Mouse (Mus musculus) cerebellum, adult 2 months (tissue): ENCODE data around the gene Tpd52l2. TPM values are rescaled to one million over a fixed set of nuclear protein-coding genes. Genes with fewer than 3 reads are reported as not detected.
A peak's percentile ranks its signal among the peaks of the same experiment; 100 is the strongest.

Source experiments
- DNase-seq, 2 experiments: peaks; one replicate each; pipeline ENCODE4 v3.0.0; 2021
- H3K27ac ChIP-seq: fragments of 200-500 bp; 2 replicates; pipeline ENCODE4 v1.5.1; 2012; ENCODE audit warnings: low read length, control low read depth, inconsistent platforms; ENCODE audit not compliant: insufficient read depth
- H3K27me3 ChIP-seq: fragments of 200-500 bp; 2 replicates; pipeline ENCODE4 v1.6.1; 2012; ENCODE audit warnings: inconsistent platforms, mild to moderate bottlenecking, low read length, moderate library complexity; ENCODE audit not compliant: control insufficient read depth, insufficient read depth
- H3K4me1 ChIP-seq: fragments of 200-500 bp; 2 replicates; pipeline ENCODE4 v1.6.1; 2011; ENCODE audit warnings: low read length; ENCODE audit not compliant: control insufficient read depth, insufficient read depth
- H3K4me3 ChIP-seq: fragments of 200-500 bp; replicated peaks from 2 replicates; pipeline ENCODE3; 2011; ENCODE audit warnings: mild to moderate bottlenecking, low read depth, low read length, control low read depth; ENCODE audit not compliant: insufficient read depth
- CTCF ChIP-seq: fragments of 200-500 bp; IDR thresholded peaks from 2 replicates; pipeline ENCODE4 v1.5.1; 2011; ENCODE audit warnings: low read depth, mild to moderate bottlenecking, control low read depth, low read length, moderate library complexity, borderline replicate concordance; ENCODE audit not compliant: insufficient read depth
- POLR2A ChIP-seq: fragments of 200-500 bp; IDR thresholded peaks from 2 replicates; pipeline ENCODE4 v1.6.1; 2011; ENCODE audit warnings: low read length, control low read depth, borderline replicate concordance; ENCODE audit not compliant: insufficient read depth
- WGBS: fragments of 180-500 bp; shearing (Covaris S2); methylation state at CpG from one replicate; pipeline ENCODE4 v1.1.7; 2018; 5-methylcytosine and 5-hydroxymethylcytosine counted together
- polyA plus RNA-seq: library from polyadenylated mRNA; depleted of rRNA; stranded (reverse); fragments of >200 nt; gene quantifications from 2 replicates; pipeline ENCODE4 v1.2.3, GENCODE M21; 2012

Tpd52l2 gene
- polyA plus RNA-seq, 1 experiment, result 159 TPM

DNA sequence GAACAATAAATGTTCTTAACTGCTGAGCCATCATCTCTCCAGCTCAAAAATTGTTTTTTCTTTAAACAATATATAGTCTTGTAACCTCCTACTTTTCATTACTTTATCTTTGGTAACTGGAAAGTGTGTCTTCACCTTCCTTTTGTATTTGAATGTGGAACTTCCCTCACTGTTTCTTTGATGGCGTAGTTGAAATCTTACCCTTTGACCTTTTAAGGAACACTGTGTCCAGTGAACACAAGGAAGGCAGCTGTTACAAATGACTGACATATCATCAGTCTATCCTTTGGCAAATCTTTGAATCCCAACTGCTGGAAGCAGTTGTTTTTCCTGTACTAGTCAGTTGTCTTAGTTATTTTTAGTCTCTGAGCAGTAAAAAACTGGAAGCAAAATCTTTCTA lies 32.1 kb downstream of the Tpd52l2 start:
- Histone ChIP-seq H3K27me3 (no peaks in the 10 kb centered on the region), H3K27ac (no peak overlapping the region), H3K4me3 (no peak overlapping the region), H3K4me1 (no peaks in the 10 kb centered on the region)
- no peak for TF ChIP-seq CTCF
- WGBS, result 94% methylated on average over 1 of the region's 1 CpGs
- no peak for DNase-seq

DNA sequence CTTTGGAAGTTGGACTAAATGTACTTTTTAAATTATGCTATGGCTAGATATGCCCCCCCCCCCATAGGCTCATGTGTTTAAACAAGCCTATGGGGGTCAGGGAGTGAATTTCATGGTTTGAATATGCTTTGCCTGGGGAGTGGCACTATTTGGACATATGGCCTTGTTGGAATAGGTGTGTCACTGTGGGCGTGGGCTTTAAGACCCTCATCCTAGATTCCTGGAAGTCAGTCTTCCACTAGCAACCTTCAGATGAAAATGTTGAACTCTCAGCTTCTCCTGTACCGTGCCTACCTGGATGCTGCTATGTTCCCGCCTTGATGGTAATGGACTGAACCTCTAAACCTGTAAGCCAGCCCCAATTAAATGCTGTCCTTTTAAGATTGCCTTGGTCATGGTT lies 35.6 kb downstream of the Tpd52l2 start:
- TF ChIP-seq CTCF (no peak), POLR2A (no peak)
- Histone ChIP-seq H3K27me3 (no peaks in the 10 kb centered on the region), H3K27ac (no peak overlapping the region), H3K4me1 (peaks cover 2% of the 10 kb centered on the region), H3K4me3 (no peak overlapping the region)
- no peak for DNase-seq
- 99% methylated on average over 3 of the region's 3 CpGs for WGBS

DNA sequence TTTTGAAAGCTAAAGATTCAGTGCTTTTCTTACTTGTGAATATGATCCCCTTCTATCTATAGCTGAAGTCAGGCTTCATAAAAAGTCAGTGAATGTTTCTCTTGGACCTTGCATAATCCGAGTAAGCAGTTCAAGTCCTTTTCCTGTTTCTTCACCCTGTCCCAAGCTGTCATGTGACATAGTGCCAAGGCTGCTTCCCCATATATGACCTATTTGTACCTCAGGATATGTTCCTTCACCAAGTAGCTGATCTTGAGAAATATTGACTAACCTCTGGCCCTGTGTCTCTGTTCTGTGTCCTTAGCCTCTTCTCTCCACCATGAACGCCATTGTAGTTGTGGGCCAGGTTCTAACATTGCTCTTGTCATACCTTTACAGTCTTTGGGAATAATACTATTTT lies 39.5 kb downstream of the Tpd52l2 start:
- TF ChIP-seq POLR2A (no peak), CTCF (no peak)
- 76% methylated on average over 2 of the region's 2 CpGs for WGBS
- DNase-seq, result no peak
- no peak overlapping the region for H3K27ac ChIP-seq
- peaks cover 6% of the 10 kb centered on the region for H3K4me1 ChIP-seq
- no peak overlapping the region for H3K4me3 ChIP-seq
- H3K27me3 ChIP-seq, result no peaks in the 10 kb centered on the region

DNA sequence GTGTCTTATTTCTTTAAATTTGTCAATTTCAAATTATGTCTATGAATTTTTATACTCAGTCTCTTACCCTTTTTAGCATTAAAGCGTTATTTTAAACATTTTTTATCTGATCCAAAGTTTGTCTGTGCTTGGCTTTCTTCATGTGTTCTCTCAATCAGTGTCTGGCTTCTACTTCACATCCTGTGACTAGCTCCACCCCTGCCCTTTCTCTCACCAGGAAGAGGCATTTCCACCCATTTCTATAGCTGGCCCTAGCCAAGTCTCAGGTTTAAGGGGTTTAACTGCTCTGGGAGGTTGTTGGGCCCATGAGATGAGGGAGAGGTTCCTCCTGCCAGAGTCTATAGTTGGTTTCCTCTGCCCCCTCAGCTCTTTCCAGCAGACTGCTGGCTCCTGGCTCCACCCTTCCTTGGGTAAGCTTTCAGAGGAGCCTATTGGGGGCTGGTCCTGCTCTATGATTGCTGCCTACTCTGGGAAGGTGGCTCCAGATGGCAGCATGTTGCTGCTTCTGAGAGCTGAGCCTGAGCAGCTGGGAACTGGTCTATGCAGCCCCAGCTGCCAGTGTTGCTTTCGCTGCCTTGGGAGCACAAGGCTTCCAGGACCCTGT lies 40.6 kb downstream of the Tpd52l2 start:
- H3K27ac ChIP-seq, result peak overlapping the region; percentile 72
- 45% methylated on average over 2 of the region's 2 CpGs for WGBS

DNA sequence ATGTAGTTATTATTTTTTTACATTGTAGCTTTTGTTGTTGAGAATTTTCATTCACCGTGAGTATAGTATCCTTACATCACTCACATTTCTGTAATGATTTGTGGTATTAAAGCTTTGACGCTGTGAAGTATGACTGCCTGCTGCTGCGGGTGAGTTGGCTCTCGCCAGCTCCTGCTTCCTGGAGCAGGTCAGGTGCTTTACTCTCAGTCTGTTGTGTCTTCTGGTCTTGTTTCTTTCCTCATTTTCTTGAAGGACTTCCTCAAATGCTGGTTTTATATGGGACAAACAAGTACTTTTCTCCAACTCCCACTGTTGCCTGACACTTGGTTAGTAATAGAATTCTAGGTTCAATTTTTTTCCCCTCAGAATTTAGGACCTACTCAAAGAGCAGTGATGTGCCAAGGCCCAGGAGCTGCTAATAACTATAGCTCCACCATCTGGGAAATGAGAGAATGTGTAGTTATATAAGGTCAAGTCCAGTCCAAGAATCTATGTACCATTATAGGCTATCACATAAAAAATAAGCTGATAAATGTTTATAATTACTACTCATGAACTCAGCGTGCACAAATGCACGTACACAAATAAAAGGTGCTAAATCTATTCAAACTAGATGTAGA lies 44.9 kb downstream of the Tpd52l2 start:
- peak in 1 of 2 experiments; percentile 64 for DNase-seq
- TF ChIP-seq CTCF, result no peak
- no peak for TF ChIP-seq POLR2A
- Histone ChIP-seq H3K27me3 (no peaks in the 10 kb centered on the region), H3K4me1 (peaks cover 13% of the 10 kb centered on the region), H3K27ac (0 out of 2 replicates have a peak overlapping the region, but pooled peaks have one; percentile 63), H3K4me3 (no peak overlapping the region)
- 40% methylated on average over 6 of the region's 6 CpGs for WGBS

More for the DNA sequence above, 40.6 kb downstream of the Tpd52l2 start:
- peak in 1 of 2 experiments; percentile 29 for DNase-seq
- TF ChIP-seq CTCF, result no peak
- no peak for TF ChIP-seq POLR2A
- H3K4me3 ChIP-seq, result peak overlapping the region; percentile 15
- H3K27me3 ChIP-seq, result no peaks in the 10 kb centered on the region
- H3K4me1 ChIP-seq, result peaks cover 13% of the 10 kb centered on the region

DNA sequence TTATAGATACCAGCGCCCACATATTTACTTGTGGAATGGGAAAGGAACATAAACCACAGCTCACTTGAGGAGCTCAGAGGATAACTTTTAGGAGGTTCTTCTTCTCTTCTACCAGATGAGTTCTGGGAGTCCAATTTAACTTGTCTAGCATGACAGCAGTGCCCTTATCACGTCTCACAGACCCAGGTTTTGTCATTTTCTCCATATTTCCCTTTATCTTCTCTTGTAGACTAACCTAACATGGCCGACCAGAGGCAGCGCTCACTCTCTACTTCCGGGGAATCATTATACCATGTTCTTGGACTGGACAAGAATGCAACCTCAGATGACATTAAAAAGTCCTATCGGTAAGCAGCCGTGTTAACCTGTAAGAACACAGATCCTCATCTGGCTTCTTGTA lies 49.2 kb downstream of the Tpd52l2 start:
- no peak for TF ChIP-seq CTCF
- TF ChIP-seq POLR2A, result no peak
- Histone ChIP-seq H3K27ac (no peak overlapping the region), H3K4me3 (no peak overlapping the region), H3K4me1 (peaks cover 6% of the 10 kb centered on the region), H3K27me3 (no peaks in the 10 kb centered on the region)
- DNase-seq, result no peak
- 97% methylated on average over 7 of the region's 7 CpGs for WGBS

DNA sequence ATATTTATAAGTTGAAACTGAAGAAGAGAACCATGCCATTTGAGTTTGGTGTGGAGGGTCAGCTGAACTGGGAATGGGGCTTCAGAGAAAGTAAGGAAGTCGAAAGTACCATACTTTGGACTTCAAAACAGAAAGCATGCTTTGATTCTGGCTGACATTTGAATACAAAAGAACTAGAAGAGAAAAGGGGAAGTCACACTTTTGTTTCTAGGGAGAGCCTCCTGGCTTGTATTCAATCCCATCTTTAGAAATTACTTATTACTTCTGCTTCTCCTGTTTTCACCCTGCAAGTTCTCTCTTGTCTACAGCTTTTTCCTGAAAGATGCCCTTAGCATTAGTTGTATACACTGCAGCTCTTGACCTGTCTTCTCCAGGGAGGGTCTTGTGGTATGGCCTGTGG lies 51.3 kb downstream of the Tpd52l2 start:
- DNase-seq, result no peak
- H3K4me1 ChIP-seq, result no peaks in the 10 kb centered on the region; the same call in none of the 2 replicates
- no peaks in the 10 kb centered on the region for H3K27me3 ChIP-seq
- no peak overlapping the region for H3K27ac ChIP-seq
- TF ChIP-seq CTCF, result no peak
- no peak for TF ChIP-seq POLR2A
- 73% methylated on average over 1 of the region's 1 CpGs for whole genome bisulfite sequencing
- H3K4me3 ChIP-seq, result no peak overlapping the region

DNA sequence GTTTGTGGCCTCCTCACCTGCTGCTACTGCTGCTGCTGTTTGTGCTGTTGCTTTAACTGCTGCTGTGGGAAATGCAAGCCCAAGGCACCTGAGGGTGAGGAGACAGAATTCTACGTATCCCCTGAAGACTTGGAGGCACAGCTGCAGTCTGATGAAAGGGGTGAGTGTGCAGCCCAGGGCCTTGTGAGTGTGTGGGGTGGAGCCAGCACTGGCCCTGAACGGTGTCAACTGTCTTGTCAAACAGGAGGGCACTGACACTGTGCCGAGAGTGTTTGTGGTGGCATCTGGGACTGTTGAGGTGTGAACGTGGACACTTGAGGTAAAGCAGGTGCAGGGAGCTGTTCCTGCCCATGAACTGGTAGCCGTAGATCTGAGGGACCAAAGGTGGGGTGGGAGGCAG lies 51.7 kb downstream of the Tpd52l2 start:
- TF ChIP-seq POLR2A, result no peak
- TF ChIP-seq CTCF, result no peak
- Histone ChIP-seq H3K4me3 (no peak overlapping the region), H3K27ac (no peak overlapping the region), H3K4me1 (no peaks in the 10 kb centered on the region; the same call in none of the 2 replicates), H3K27me3 (no peaks in the 10 kb centered on the region)
- WGBS, result 81% methylated on average over 5 of the region's 5 CpGs
- no peak for DNase-seq
